Mouse (Mus musculus): ENCODE measurements around the gene Zfp1.
A peak's percentile ranks its signal among the peaks of the same experiment; 100 is the strongest.

Gene Zfp1

GRCm38 (mm10) chr8:111676237-111676636 is 33.0 kb downstream of the Zfp1 start:
- no peak for DNase-seq (ENCODE audit: low read depth)

- DNase-seq (ENCODE audit: low read depth), result peak; percentile 59
Observed at GRCm38 (mm10) chr8:111678111-111678510, 34.9 kb downstream of the Zfp1 start.

- no peak for DNase-seq (ENCODE audit: low read depth)
Observed at GRCm38 (mm10) chr8:111678848-111679247, 35.6 kb downstream of the Zfp1 start.

- DNase-seq (ENCODE audit: low read depth), result no peak
Observed at GRCm38 (mm10) chr8:111680423-111681028, 37.3 kb downstream of the Zfp1 start.

GRCm38 (mm10) chr8:111681153-111681552 is 38.0 kb downstream of the Zfp1 start:
- DNase-seq (ENCODE audit: low read depth), result no peak

GRCm38 (mm10) chr8:111682521-111682920 is 39.3 kb downstream of the Zfp1 start:
- no peak for DNase-seq (ENCODE audit: low read depth)

GRCm38 (mm10) chr8:111686881-111687280 is 43.7 kb downstream of the Zfp1 start:
- DNase-seq (ENCODE audit: low read depth), result no peak

- DNase-seq (ENCODE audit: low read depth), result no peak
Observed at GRCm38 (mm10) chr8:111690960-111691445, 47.8 kb downstream of the Zfp1 start, which contains the start of gene Ctrb1. Gene Ctrb1, minus strand, starts transcription at chr8:111691010.

- DNase-seq (ENCODE audit: low read depth), result no peak
Observed at GRCm38 (mm10) chr8:111693261-111693741, 50.1 kb downstream of the Zfp1 start.

GRCm38 (mm10) chr8:111695441-111695840 is 52.2 kb downstream of the Zfp1 start:
- no peak for DNase-seq (ENCODE audit: low read depth)

GRCm38 (mm10) chr8:111697655-111698054 is 54.5 kb downstream of the Zfp1 start:
- DNase-seq (ENCODE audit: low read depth), result no peak

GRCm38 (mm10) chr8:111699035-111699434 is 55.8 kb downstream of the Zfp1 start:
- DNase-seq (ENCODE audit: low read depth), result no peak

- no peak for DNase-seq (ENCODE audit: low read depth)
Observed at GRCm38 (mm10) chr8:111700201-111700600, 57.0 kb downstream of the Zfp1 start.

GRCm38 (mm10) chr8:111700740-111701139 is 57.5 kb downstream of the Zfp1 start:
- DNase-seq (ENCODE audit: low read depth), result no peak

- no peak for DNase-seq (ENCODE audit: low read depth)
Observed at GRCm38 (mm10) chr8:111701380-111701779, 58.2 kb downstream of the Zfp1 start.

GRCm38 (mm10) chr8:111704585-111704984 is 61.4 kb downstream of the Zfp1 start:
- DNase-seq (ENCODE audit: low read depth), result no peak

GRCm38 (mm10) chr8:111705222-111705621 is 62.0 kb downstream of the Zfp1 start:
- no peak for DNase-seq (ENCODE audit: low read depth)

- no peak for DNase-seq (ENCODE audit: low read depth)
Observed at GRCm38 (mm10) chr8:111705699-111706098, 62.5 kb downstream of the Zfp1 start.

GRCm38 (mm10) chr8:111708265-111708664 is 65.1 kb downstream of the Zfp1 start:
- no peak for DNase-seq (ENCODE audit: low read depth)

GRCm38 (mm10) chr8:111709223-111709622 is 66.0 kb downstream of the Zfp1 start:
- DNase-seq (ENCODE audit: low read depth), result no peak

- DNase-seq (ENCODE audit: low read depth), result no peak
Observed at GRCm38 (mm10) chr8:111710777-111711485, 67.7 kb downstream of the Zfp1 start.

GRCm38 (mm10) chr8:111712135-111712534 is 68.9 kb downstream of the Zfp1 start:
- DNase-seq (ENCODE audit: low read depth), result no peak

GRCm38 (mm10) chr8:111712588-111712987 is 69.4 kb downstream of the Zfp1 start:
- peak; percentile 21 for DNase-seq (ENCODE audit: low read depth)

All from c-Kit-positive CD71-positive TER-119-negative erythroid progenitor cells, embryonic 14.5 days (primary cell).